ENCODE assay signal across 12 mouse cellular contexts in the genomic region with DNA sequence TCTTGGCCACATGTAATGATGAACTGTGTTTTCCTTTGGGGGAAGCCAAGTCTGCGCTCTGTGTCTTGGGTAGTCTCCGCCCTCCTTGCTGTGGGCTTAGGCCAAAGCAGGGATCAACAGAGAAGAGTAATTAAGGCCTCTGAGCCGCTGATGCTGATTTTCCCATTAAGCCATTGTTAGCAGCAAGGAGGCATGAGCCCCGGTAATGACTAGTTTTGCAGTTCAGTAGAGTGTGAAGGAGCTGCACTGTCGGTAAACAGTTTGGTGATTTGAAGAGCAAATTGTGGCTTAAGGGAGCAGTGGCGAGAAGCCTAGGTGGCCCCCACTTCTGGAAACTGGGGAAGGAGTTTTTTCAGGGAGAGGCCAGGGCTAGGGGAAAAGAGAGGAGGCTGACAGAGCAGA.
DNase-seq lines count a peak whose midpoint lies in the region; ATAC-seq and TF ChIP-seq lines count a peak whose summit lies in the region.
"Had no signal": no experiment of that assay in that cellular context is flagged by ENCODE, and none has a peak within 500 bp of the region (broad histone marks: within the 10 kb centered on the region; RNA-seq: fewer than 3 reads in every experiment).

No protein-coding gene starts in this region.

- H3K27me3 ChIP-seq in embryonic facial prominence, embryonic 13.5 days, result no peaks in the 10 kb centered on the region
- 0 out of 2 replicates have a peak, but pooled peaks cover 2% of the 10 kb centered on the region for H3K27me3 ChIP-seq in embryonic facial prominence, embryonic 10.5 days (replicated peaks; ENCODE audit: low read depth, poor library complexity, severe bottlenecking)
- H3K27me3 ChIP-seq in embryonic facial prominence, embryonic 15.5 days, result no peaks in the 10 kb centered on the region
- no peaks in the 10 kb centered on the region for H3K27me3 ChIP-seq in neural tube, embryonic 13.5 days
- H3K27me3 ChIP-seq in lung, postnatal 0 days (replicated peaks; ENCODE audit: insufficient read depth, low read length), result no peaks in the 10 kb centered on the region

- no peak for ATAC-seq in embryonic facial prominence, embryonic 13.5 days (ENCODE audit: insufficient number of reproducible peaks, insufficient read depth, low FRiP score, low TSS enrichment, low read depth)
- ATAC-seq in embryonic facial prominence, embryonic 15.5 days (ENCODE audit: insufficient number of reproducible peaks, low FRiP score, low TSS enrichment, low read depth), result peak; percentile 56; the same call in 1 of the 2 replicates
- peak; percentile 51 for ATAC-seq in neural tube, embryonic 13.5 days (ENCODE audit: low read depth)
- ATAC-seq in erythroblast, adult 5-6 weeks (replicated peaks; ENCODE audit: low FRiP score, poor library complexity, severe bottlenecking), result no peak
- ATAC-seq in lung, postnatal 0 days, result no peak

- no peaks in the 10 kb centered on the region for H3K9me3 ChIP-seq in embryonic facial prominence, embryonic 13.5 days
- H3K9me3 ChIP-seq in embryonic facial prominence, embryonic 10.5 days, result no peaks in the 10 kb centered on the region
- no peaks in the 10 kb centered on the region for H3K9me3 ChIP-seq in embryonic facial prominence, embryonic 15.5 days (replicated peaks)
- H3K9me3 ChIP-seq in neural tube, embryonic 13.5 days, result no peaks in the 10 kb centered on the region
- no peaks in the 10 kb centered on the region for H3K9me3 ChIP-seq in lung, postnatal 0 days (ENCODE audit: low read length)

- no peaks in the 10 kb centered on the region for H3K36me3 ChIP-seq in embryonic facial prominence, embryonic 13.5 days
- no peaks in the 10 kb centered on the region for H3K36me3 ChIP-seq in embryonic facial prominence, embryonic 10.5 days (replicated peaks)
- H3K36me3 ChIP-seq in embryonic facial prominence, embryonic 15.5 days, result no peaks in the 10 kb centered on the region
- no peaks in the 10 kb centered on the region for H3K36me3 ChIP-seq in neural tube, embryonic 13.5 days
- H3K36me3 ChIP-seq in lung, postnatal 0 days (ENCODE audit: insufficient read depth, low read length), result no peaks in the 10 kb centered on the region

- peaks cover 7% of the 10 kb centered on the region for H3K4me1 ChIP-seq in embryonic facial prominence, embryonic 13.5 days
- peaks cover 49% of the 10 kb centered on the region for H3K4me1 ChIP-seq in embryonic facial prominence, embryonic 10.5 days
- H3K4me1 ChIP-seq in embryonic facial prominence, embryonic 15.5 days, result no peaks in the 10 kb centered on the region
- H3K4me1 ChIP-seq in neural tube, embryonic 13.5 days (replicated peaks), result peaks cover 12% of the 10 kb centered on the region
- no peaks in the 10 kb centered on the region for H3K4me1 ChIP-seq in lung, postnatal 0 days (ENCODE audit: insufficient read depth, low read depth, low read length)

- no peak overlapping the region for H3K9ac ChIP-seq in embryonic facial prominence, embryonic 13.5 days
- no peak overlapping the region for H3K9ac ChIP-seq in embryonic facial prominence, embryonic 15.5 days
- no peak overlapping the region for H3K9ac ChIP-seq in neural tube, embryonic 13.5 days
- H3K9ac ChIP-seq in lung, postnatal 0 days (replicated peaks; ENCODE audit: low read depth), result no peak overlapping the region

- no peak overlapping the region for H3K4me3 ChIP-seq in embryonic facial prominence, embryonic 13.5 days
- H3K4me3 ChIP-seq in embryonic facial prominence, embryonic 10.5 days, result no peak overlapping the region
- no peak overlapping the region for H3K4me3 ChIP-seq in embryonic facial prominence, embryonic 15.5 days (replicated peaks)
- no peak overlapping the region for H3K4me3 ChIP-seq in neural tube, embryonic 13.5 days
- no peak overlapping the region for H3K4me3 ChIP-seq in lung, postnatal 0 days (ENCODE audit: low read depth, low read length)
- H3K4me3 ChIP-seq: erythroblast, embryonic 14.5 days had no signal

- TF ChIP-seq CTCF in lung, postnatal 0 days (IDR thresholded peaks at IDR 0.05), result no peak

- H3K4me2 ChIP-seq in embryonic facial prominence, embryonic 13.5 days, result no peak overlapping the region
- H3K4me2 ChIP-seq in embryonic facial prominence, embryonic 15.5 days (replicated peaks), result no peak overlapping the region
- no peak overlapping the region for H3K4me2 ChIP-seq in neural tube, embryonic 13.5 days
- H3K4me2 ChIP-seq in lung, postnatal 0 days (replicated peaks; ENCODE audit: low read depth, low read length), result no peak overlapping the region

- 37% methylated on average over 6 of the region's 6 CpGs for WGBS in embryonic facial prominence, embryonic 13.5 days
- 26% methylated on average over 6 of the region's 6 CpGs for WGBS in embryonic facial prominence, embryonic 10.5 days
- 34% methylated on average over 6 of the region's 6 CpGs for WGBS in embryonic facial prominence, embryonic 15.5 days
- WGBS in neural tube, embryonic 13.5 days, result 33% methylated on average over 6 of the region's 6 CpGs
- WGBS in lung, postnatal 0 days, result 52% methylated on average over 6 of the region's 6 CpGs

- no peak for TF ChIP-seq EP300 in lung, postnatal 0 days (IDR thresholded peaks at IDR 0.05)

- no peak for DNase-seq in embryonic facial prominence, embryonic 10.5 days (ENCODE audit: low spot score)
- DNase-seq in kidney, adult 18-20 months, result peak; percentile 13
- DNase-seq in lung, postnatal 0 days (ENCODE audit: low spot score), result no peak
- no peak for DNase-seq in layer of hippocampus, adult 9-10 months (ENCODE audit: low spot score)
- DNase-seq: cerebellum, adult 18-20 months; heart, adult 11 months; lung, adult 18-20 months had no signal

- peak overlapping the region; percentile 57; the same call in 1 of the 2 replicates for H3K27ac ChIP-seq in embryonic facial prominence, embryonic 13.5 days
- no peak overlapping the region for H3K27ac ChIP-seq in embryonic facial prominence, embryonic 10.5 days (replicated peaks)
- no peak overlapping the region for H3K27ac ChIP-seq in embryonic facial prominence, embryonic 15.5 days (replicated peaks)
- H3K27ac ChIP-seq in neural tube, embryonic 13.5 days (replicated peaks), result peak overlapping the region; percentile 54; the same call in 1 of the 2 replicates
- no peak overlapping the region for H3K27ac ChIP-seq in lung, postnatal 0 days (ENCODE audit: low read length)

Comparison
In these comparisons a context has a peak if more than half of its experiments do, and no peak if none do; other contexts are left out.
1. ATAC-seq: peak in embryonic facial prominence, embryonic 15.5 days (single experiment) and neural tube, embryonic 13.5 days (single experiment); none in embryonic facial prominence, embryonic 13.5 days (single experiment), erythroblast, adult 5-6 weeks (single experiment) and lung, postnatal 0 days (single experiment).
2. H3K27ac ChIP-seq: peak in embryonic facial prominence, embryonic 13.5 days (single experiment) and neural tube, embryonic 13.5 days (single experiment); none in embryonic facial prominence, embryonic 10.5 days (single experiment), embryonic facial prominence, embryonic 15.5 days (single experiment) and lung, postnatal 0 days (single experiment).